Mouse (Mus musculus) stomach, postnatal 0 days (tissue): ENCODE data around the gene Gcnt3. TPM values are rescaled to one million over a fixed set of nuclear protein-coding genes. Genes with fewer than 3 reads are reported as not detected.

Source experiments
- ATAC-seq: fragments of 200-750 bp; cut with Nextera tagmentation; 2 replicates; pipeline ENCODE4 v1.8.0; 2017; ENCODE audit not compliant: low FRiP score, low TSS enrichment
- DNase-seq: peaks from one replicate; pipeline ENCODE4 v3.0.0-alpha.2; 2016; ENCODE audit warnings: low spot score
- H3K27ac ChIP-seq: fragments of 300-500 bp; sonication (generic); replicated peaks from 2 replicates; pipeline ENCODE4 v1.5.1; 2014; ENCODE audit warnings: mild to moderate bottlenecking, control low read depth
- H3K27me3 ChIP-seq: fragments of 300-500 bp; sonication (generic); 2 replicates; pipeline ENCODE4 v1.6.1; 2014; ENCODE audit warnings: low read length; ENCODE audit not compliant: control insufficient read depth, insufficient read depth
- H3K36me3 ChIP-seq: fragments of 300-500 bp; sonication (generic); 2 replicates; pipeline ENCODE4 v1.6.1; 2014; ENCODE audit warnings: low read length, mixed read lengths; ENCODE audit not compliant: control insufficient read depth, insufficient read depth
- H3K4me1 ChIP-seq: fragments of 300-500 bp; sonication (generic); replicated peaks from 2 replicates; pipeline ENCODE4 v1.6.1; 2014; ENCODE audit warnings: antibody characterized with exemption; ENCODE audit not compliant: control insufficient read depth, insufficient read depth
- H3K4me2 ChIP-seq: fragments of 300-500 bp; sonication (generic); replicated peaks from 2 replicates; pipeline ENCODE4 v1.6.1; 2014; ENCODE audit warnings: low read depth, mild to moderate bottlenecking, control low read depth, moderate library complexity
- H3K4me3 ChIP-seq: fragments of 300-500 bp; sonication (generic); 2 replicates; pipeline ENCODE4 v1.5.1; 2014; ENCODE audit warnings: low read depth, low read length, control low read depth
- H3K9ac ChIP-seq: fragments of 300-500 bp; sonication (generic); 2 replicates; pipeline ENCODE4 v1.6.1; 2014; ENCODE audit warnings: mild to moderate bottlenecking, low read length, control low read depth, mixed read lengths
- H3K9me3 ChIP-seq: fragments of 300-500 bp; sonication (generic); 2 replicates; pipeline ENCODE4 v1.6.1; 2016; ENCODE audit warnings: low read length; ENCODE audit not compliant: control insufficient read depth
- CTCF ChIP-seq: IDR thresholded peaks from 2 replicates; pipeline ENCODE4 v1.5.1; 2016; ENCODE audit warnings: antibody characterized with exemption, low read depth, mild to moderate bottlenecking, moderate library complexity
- EP300 ChIP-seq: optimal IDR thresholded peaks from 2 replicates; pipeline ENCODE3; 2016; ENCODE audit warnings: antibody characterized with exemption
- WGBS: fragments of 180-500 bp; shearing (Covaris S2); extraction: QIAGEN DNeasy Blood & Tissue Kit; methylation state at CpG from one replicate; pipeline ENCODE4 v1.1.7; 2014; 5-methylcytosine and 5-hydroxymethylcytosine counted together
- polyA plus RNA-seq: library from polyadenylated mRNA; unstranded; fragments of >200 nt; fragmentation: Nextera tagmentation; extraction: Ambion mirVana; gene quantifications from 2 replicates; pipeline ENCODE4 v1.2.1, GENCODE M21; 2015

The Gcnt3 gene
- 76.2 and 81.1 TPM in 2 replicates for polyA plus RNA-seq

GRCm38 (mm10) chr9:70037988-70038387, at the start of gene Gcnt3:
TSS of gene Gcnt3 (minus strand) at chr9:70038088.
- no peaks in the 10 kb centered on the region for H3K36me3 ChIP-seq
- no peak within 1 kb of the TSS for H3K4me3 ChIP-seq
- no peaks in the 10 kb centered on the region for H3K9me3 ChIP-seq
- DNase-seq (no peak), ATAC-seq (no peak)
- H3K4me2 ChIP-seq, result no peak within 1 kb of the TSS
- no peaks in the 10 kb centered on the region for H3K4me1 ChIP-seq
- peak within 1 kb of the TSS; percentile 75 for H3K27ac ChIP-seq
- no peak for TF ChIP-seq EP300
- TF ChIP-seq CTCF, result no peak
- H3K27me3 ChIP-seq, result no peaks in the 10 kb centered on the region
- 51% methylated on average over 7 of the region's 7 CpGs for WGBS
- H3K9ac ChIP-seq, result no peak within 1 kb of the TSS

- no peak for ATAC-seq
- no peak overlapping the region for H3K4me3 ChIP-seq
- H3K9me3 ChIP-seq, result no peaks in the 10 kb centered on the region
- H3K4me1 ChIP-seq, result no peaks in the 10 kb centered on the region
- H3K27me3 ChIP-seq, result no peaks in the 10 kb centered on the region
- H3K27ac ChIP-seq, result no peak overlapping the region
- no peaks in the 10 kb centered on the region for H3K36me3 ChIP-seq
- DNase-seq, result no peak
- no peak overlapping the region for H3K4me2 ChIP-seq
- 57% methylated on average over 5 of the region's 5 CpGs for WGBS
- TF ChIP-seq EP300, result no peak
- TF ChIP-seq CTCF, result no peak
- no peak overlapping the region for H3K9ac ChIP-seq
Measured at GRCm38 (mm10) chr9:70087379-70087778, 49.5 kb upstream of the Gcnt3 start.

GRCm38 (mm10) chr9:70086091-70086490, 48.2 kb upstream of the Gcnt3 start:
- H3K4me1 ChIP-seq, result no peaks in the 10 kb centered on the region
- 25% methylated on average over 6 of the region's 6 CpGs for WGBS
- DNase-seq (no peak), ATAC-seq (no peak)
- H3K27ac ChIP-seq, result no peak overlapping the region
- H3K9me3 ChIP-seq, result no peaks in the 10 kb centered on the region
- no peak overlapping the region for H3K9ac ChIP-seq
- H3K4me3 ChIP-seq, result no peak overlapping the region
- no peaks in the 10 kb centered on the region for H3K36me3 ChIP-seq
- H3K27me3 ChIP-seq, result no peaks in the 10 kb centered on the region
- no peak overlapping the region for H3K4me2 ChIP-seq
- TF ChIP-seq EP300, result no peak
- no peak for TF ChIP-seq CTCF

GRCm38 (mm10) chr9:70084107-70084506, 46.2 kb upstream of the Gcnt3 start:
- DNase-seq, result peak; percentile 47
- TF ChIP-seq EP300 (no peak), CTCF (peak; percentile 73)

GRCm38 (mm10) chr9:70082357-70083204, 44.7 kb upstream of the Gcnt3 start:
- ATAC-seq, result peak; percentile 16; the same call in 1 of the 2 replicates
- Histone ChIP-seq H3K9me3 (no peaks in the 10 kb centered on the region), H3K36me3 (no peaks in the 10 kb centered on the region), H3K27me3 (no peaks in the 10 kb centered on the region), H3K4me3 (no peak overlapping the region), H3K27ac (no peak overlapping the region), H3K4me2 (no peak overlapping the region), H3K9ac (no peak overlapping the region), H3K4me1 (no peaks in the 10 kb centered on the region)
- TF ChIP-seq EP300 (no peak), CTCF (no peak)
- WGBS, result 54% methylated on average over 24 of the region's 25 CpGs
- no peak for DNase-seq

More at GRCm38 (mm10) chr9:70084107-70084506, 46.2 kb upstream of the Gcnt3 start:
- Histone ChIP-seq H3K27me3 (no peaks in the 10 kb centered on the region), H3K9me3 (no peaks in the 10 kb centered on the region), H3K36me3 (no peaks in the 10 kb centered on the region), H3K4me1 (no peaks in the 10 kb centered on the region), H3K27ac (no peak overlapping the region), H3K4me2 (no peak overlapping the region), H3K4me3 (no peak overlapping the region), H3K9ac (no peak overlapping the region)
- ATAC-seq, result no peak
- WGBS, result 69% methylated on average over 11 of the region's 11 CpGs

GRCm38 (mm10) chr9:70081767-70082166, 43.9 kb upstream of the Gcnt3 start:
- H3K36me3 ChIP-seq, result no peaks in the 10 kb centered on the region
- no peaks in the 10 kb centered on the region for H3K4me1 ChIP-seq
- H3K27me3 ChIP-seq, result no peaks in the 10 kb centered on the region
- no peak for TF ChIP-seq EP300
- no peak for TF ChIP-seq CTCF
- DNase-seq, result no peak
- no peak overlapping the region for H3K27ac ChIP-seq
- ATAC-seq, result no peak
- WGBS, result 87% methylated on average over 7 of the region's 7 CpGs
- no peak overlapping the region for H3K4me2 ChIP-seq
- H3K4me3 ChIP-seq, result no peak overlapping the region
- no peaks in the 10 kb centered on the region for H3K9me3 ChIP-seq
- no peak overlapping the region for H3K9ac ChIP-seq
